Mouse (Mus musculus) liver, postnatal 0 days (tissue): ENCODE measurements around the gene Fam117a.

Source experiments
- CTCF ChIP-seq: sonication (generic); IDR thresholded peaks from 2 replicates; pipeline ENCODE4 v1.5.1; 2016; ENCODE audit warnings: antibody characterized with exemption, low read depth
- EP300 ChIP-seq: IDR thresholded peaks from 2 replicates; pipeline ENCODE4 v1.6.1; 2016; ENCODE audit warnings: antibody characterized with exemption, low read depth, mild to moderate bottlenecking

- TF ChIP-seq CTCF: no peak
- TF ChIP-seq EP300: no peak
Observed at GRCm38 (mm10) chr11:95368231-95368823, 31.5 kb downstream of the Fam117a start.
